Mouse (Mus musculus): ENCODE measurements around the gene Dgkg.

Dgkg gene

DNA sequence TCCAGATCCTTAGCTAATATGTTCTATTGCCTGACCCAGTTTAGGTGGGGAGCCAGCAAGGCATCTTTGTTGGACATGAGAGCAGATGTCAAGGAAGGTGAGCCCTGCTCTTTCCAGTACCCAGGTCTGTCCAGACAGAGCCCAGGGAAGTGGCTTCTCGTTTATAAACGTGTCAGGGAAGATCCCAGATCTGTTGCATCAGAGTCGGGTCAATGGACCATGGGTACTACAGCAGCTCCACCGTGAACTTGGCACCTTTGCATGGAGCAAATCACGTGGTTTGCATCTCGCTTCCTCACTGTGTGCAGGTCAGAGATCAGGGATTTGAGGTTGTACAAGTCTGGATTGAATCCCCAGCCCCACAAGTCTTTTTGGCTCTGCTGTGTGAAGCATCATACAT lies 58.3 kb downstream of the Dgkg start:
- no peak for DNase-seq (ENCODE audit: low read depth, low spot score)

DNA sequence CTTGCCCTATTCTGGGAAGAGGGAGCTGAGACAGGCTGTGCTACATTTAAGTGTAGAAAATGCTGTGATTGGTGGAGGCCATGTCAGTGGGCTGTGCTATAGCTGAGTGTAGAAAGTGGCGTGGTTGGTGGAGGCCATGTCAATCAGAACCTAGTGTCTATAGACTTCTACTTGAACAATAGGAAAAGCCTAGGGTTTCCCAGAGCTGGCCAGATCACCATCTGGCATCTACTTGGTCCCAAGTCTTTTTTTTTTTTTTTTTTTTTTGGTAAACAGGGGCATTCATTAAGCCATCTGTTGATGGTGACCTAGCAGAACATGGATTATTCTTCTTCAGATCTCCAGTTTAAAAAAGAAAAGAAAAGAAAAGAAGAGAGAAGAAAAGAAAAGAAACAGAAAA lies 60.6 kb downstream of the Dgkg start:
- no peak for DNase-seq (ENCODE audit: low read depth, low spot score)

DNA sequence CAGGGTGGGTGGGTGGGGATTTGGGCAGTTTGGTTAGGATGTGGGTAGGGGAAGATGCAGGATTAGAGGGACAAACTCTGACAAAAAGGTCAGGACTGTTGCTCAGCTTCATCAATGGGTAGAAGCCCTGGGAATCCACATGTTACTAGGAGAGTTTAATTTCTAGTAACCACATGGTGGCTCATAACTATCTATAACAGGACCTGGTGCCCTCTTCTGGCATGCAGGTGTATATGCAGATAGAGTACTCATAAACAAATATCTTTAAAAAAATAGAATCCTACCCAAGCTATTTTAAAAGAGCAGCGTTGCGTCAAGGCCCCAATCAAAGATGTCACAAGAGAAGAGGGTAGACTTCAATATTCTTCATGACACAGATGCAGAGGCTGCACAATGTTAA lies 63.1 kb downstream of the Dgkg start:
- DNase-seq (ENCODE audit: low read depth, low spot score) = no peak

DNA sequence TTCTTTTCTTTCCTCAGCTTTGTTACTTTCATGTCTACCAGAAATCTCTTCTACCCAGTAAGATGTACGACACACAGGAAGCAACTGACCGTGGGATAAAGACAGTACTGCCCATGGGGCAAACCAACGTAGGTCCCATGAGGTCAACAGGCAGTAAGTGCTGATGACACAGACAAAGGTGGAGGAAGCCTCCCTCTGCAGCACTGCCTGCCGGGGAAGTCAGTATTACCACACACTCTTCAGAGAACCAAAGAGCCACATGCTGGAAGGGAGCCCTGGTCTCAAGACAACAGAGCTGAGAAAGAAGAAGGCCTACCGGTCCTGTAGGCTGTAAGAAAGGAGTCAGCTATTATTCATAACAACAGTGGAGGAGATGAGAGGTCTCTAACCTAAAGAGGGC lies 67.4 kb downstream of the Dgkg start:
- no peak for DNase-seq (ENCODE audit: low read depth, low spot score)

DNA sequence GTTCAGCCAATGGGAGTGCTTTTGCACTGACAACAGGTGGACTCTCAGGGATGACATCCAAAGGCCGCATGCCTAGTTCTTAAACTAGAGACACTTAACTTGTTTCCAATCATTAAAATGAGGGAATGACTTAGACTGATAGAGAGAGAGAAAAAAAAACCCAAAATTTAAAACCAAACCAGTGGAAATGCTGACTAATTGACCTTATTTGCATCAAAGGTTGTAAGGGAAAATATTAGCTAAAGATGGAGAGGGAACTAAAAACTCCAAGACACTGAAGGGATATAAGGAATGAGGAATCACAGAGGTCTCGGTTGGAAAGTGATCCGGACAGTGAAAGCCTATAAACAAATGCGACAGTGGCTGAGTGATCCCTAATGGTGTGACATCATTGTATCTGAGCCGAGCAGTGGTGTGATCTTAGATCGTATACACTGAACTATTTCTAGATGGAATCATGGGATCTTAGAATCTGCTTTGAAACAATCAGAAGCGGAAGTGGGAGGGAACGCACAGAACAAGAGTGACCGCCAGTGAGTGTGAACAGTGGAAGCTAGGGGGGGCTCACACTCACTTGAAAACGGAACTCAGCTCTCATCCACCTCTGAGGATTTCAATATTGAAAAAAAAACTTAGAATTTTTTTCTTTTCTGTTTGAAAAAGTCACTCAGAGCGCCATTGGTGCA lies 70.7 kb downstream of the Dgkg start:
- DNase-seq (ENCODE audit: low read depth, low spot score) = no peak

DNA sequence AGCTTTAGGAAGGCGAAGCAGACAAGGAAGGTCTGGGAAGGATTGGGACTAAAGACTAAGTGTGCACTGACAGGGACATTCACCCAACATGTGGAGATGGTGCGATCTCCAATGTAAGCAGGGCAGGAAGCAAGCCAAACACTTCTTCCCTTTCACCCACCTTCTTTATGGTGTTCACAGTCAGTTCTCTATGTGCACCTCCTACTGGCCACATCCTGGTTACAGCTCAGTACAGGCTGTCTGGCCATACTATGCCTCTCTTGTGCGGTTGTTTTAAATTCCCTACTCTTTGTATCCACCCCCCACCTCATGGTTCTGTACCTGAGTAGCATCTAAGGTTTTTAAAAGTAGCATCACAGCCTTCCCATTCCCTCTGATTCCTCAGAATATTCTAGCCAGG lies 71.5 kb downstream of the Dgkg start:
- DNase-seq (ENCODE audit: low read depth, low spot score) = no peak

DNA sequence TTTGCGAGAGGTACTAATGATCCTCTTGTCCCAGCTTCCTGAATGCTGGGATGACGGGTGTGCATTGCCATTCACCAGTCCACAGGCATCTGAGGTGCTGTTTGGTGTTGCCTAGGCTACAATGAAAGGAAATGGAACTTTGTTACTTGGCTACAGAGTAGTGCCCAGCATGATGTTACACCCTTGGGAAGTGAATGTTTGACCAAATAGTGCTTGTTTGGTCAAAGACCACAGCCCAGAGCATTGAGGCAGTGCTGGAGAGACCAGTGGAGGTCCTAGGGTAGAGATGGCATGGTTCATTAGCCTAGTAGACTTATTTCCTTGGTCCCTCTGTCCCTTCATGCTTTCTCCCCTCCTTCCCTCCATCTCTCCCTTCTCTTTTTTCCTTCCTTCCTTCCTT lies 73.6 kb downstream of the Dgkg start:
- DNase-seq (ENCODE audit: low read depth, low spot score) = no peak

DNA sequence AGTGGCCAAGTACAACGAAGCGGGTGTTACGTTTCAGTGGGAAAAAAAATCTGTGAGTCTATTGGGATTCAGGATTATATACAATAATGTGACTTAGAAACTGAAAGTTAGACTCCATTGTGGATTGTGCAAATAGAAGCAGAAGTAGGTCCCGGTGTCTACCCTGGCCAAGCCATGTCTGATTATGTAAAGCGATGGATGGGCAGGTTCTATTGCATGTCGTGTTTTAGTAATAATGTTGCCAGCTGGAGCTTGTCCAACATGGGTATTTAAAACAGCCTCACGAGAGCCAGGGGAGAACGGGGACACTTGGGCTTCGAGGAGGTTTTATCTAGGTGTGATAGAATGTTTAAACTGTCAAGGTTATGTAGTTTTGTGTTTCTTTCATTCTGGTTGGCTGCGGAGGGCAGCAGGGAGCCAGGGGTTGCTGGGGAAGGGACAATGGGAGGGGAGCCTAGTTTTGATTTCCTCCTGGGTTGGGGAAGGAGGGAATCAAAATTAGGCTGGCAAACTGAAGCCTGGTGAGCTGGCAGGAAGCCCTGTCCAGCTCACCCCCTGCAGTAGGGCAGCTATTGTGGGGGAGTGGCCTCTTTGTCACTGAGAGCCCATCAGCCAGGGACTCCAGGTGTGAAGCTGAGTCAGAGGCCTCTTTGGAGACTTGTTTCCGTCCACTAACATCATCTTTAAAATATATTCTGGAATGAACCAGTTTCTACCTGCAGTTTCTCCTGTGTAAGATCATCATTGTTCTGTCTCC lies 74.7 kb downstream of the Dgkg start:
- no peak for DNase-seq (ENCODE audit: low read depth, low spot score)

DNA sequence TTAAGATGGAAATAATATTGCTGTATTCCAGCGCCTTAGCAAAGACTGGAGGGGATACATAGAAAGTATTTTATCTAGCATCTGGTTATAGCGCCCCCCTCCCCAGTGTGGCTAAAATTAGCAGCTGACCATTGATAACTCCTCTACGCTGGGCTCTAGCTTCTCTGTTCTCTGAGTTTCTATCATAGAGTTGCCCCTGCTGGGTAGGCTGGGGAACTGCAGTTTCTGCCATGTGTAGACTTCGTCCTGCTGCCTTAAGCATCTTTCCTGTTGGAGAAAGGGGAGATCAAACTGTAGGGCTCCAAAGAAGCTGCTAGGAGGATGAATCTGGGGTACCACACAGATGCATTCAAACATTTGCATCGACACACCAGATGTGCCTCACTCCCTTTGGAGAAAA lies 76.9 kb downstream of the Dgkg start:
- no peak for DNase-seq (ENCODE audit: low read depth, low spot score)

DNA sequence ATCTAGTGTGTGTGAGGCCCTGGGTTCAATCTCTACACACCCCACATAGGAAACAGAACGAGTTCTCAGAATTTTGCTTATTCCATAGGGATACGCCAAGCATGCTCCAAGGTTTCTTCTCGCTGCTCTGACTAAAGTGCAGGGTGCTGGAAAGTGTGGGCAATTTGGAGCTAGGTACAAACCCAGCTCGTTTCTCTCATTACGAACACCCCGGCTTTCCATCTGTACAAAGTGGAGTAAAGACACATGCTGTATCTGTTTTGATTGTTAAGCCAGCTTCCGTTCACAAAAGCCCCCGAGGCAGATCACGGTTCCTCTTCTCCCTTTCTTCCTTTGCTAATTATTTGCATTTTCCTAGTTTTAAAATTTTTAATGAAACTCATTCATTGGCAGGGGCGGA lies 78.1 kb downstream of the Dgkg start:
- DNase-seq (ENCODE audit: low read depth, low spot score) = no peak

DNA sequence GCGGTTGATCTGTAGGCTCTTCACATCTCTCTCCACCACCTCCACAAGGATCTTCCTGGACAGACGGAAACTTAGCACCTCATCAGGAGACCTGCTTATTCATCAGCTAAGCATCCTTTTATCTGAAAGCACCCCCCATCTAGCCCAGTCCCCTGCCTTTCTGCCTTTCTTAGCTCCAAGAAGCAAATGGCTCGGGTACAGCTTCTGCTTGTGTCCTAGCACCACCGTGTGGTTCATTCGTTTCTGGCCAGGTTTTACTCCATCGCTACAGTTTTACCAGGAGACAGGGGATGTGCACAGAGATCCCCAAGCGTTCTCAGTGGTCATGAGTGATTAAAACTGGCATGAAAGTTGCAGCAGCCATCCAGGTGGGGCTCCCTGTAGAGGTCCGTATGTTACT lies 79.4 kb downstream of the Dgkg start:
- no peak for DNase-seq (ENCODE audit: low read depth, low spot score)

DNA sequence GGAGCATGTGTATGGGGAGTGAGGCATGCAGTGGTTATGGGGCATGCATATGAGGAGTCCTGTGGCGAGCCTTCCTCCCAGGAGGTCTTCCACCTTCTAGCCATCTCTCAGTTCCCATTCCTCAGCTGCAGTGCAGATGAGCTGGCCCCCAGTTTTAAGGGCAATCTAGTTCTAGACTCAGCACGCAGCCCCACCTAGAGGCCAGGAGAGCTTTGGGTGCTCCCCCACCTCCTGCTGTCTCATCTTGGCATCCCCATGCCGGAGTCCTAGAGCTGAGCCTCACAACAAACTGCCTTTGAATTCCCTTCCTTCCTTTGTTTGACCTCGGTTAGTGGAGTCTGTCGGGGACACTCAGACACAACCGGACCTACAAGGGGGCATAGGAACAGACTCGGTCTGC lies 82.9 kb downstream of the Dgkg start:
- DNase-seq (ENCODE audit: low read depth, low spot score) = no peak

DNA sequence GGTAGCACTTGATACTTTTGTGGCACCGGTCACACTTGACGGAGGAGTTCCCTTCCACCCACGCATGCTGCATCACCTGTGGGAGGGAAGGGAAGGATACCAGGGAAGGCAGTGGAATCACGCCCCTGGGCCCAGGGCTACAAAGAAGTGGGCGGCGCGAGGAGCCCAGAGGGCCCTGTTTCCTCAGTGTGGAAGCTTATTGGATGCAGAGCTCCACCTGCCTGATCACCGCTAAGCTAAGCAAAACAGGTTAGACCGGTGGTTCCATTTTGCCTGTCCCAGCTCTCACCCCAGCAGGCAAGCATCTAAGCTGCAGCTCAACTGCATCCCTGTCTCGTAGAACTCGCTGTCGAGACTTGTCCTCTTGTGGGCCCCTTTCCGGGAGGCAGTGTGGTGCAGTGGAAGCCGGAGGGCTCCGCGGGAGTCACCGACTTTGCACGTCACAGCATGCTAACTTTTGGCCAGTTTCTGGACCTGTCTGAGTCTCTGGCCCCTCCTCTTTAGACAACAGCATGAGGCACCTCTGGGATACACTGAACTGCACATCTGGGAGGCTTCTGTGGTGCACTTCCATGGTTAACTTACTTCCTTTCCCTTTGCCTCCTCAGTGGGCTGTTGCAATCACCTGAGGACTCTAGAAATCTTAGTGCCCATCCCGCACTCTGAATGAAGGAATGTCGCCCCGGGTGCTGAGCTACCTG lies 84.2 kb downstream of the Dgkg start:
- DNase-seq (ENCODE audit: low read depth, low spot score) = no peak

DNA sequence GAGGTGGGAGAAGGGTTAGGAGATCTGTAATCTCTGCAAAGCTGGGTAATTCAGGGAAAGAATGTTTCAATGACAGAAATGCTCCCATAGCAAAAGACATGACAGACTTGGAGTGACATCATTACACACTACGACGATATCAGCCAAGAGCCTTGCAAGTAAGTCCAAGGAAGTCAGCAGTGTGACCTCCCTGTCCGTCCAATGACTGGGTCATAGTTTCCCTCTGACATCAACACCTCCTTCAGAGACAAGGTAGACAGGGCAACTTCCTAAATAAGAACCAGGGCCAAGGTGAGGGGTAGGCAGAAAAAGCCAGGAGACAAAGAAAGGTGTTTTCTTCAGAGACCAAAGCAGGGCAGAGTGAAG lies 92.1 kb downstream of the Dgkg start:
- no peak for DNase-seq (ENCODE audit: low read depth, low spot score)

DNA sequence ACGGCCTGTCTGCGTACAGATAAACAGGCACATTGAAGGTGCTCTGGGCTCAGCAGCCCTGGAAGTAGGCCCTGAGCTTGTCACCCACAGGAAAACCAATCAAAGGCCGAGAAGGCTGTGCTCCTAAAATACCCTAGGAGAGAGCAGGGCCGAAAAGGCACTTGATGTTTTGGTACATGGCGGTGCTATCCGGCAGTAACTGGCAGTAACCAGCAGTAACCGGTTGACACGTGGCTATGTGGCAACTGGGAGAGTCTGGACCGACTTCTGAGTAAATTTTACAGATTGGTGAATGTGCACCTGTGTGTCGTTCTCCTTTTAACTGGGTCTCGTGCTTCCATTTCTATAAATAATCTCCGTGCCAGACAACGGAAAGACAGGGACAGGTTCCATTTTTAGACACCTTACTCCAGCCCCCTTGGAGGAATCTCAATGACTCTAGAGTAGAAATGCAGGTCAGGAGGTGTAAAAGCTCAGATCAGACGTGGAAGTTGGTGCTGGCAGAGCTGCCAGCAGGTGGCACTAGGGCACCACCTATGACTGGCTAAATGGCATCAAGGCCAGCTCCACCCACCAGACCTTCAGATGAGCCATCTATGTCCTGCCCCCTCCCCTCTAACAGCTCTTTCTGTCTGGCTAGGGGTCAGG lies 92.6 kb downstream of the Dgkg start:
- peak; percentile 60 for DNase-seq (ENCODE audit: low read depth, low spot score)

DNA sequence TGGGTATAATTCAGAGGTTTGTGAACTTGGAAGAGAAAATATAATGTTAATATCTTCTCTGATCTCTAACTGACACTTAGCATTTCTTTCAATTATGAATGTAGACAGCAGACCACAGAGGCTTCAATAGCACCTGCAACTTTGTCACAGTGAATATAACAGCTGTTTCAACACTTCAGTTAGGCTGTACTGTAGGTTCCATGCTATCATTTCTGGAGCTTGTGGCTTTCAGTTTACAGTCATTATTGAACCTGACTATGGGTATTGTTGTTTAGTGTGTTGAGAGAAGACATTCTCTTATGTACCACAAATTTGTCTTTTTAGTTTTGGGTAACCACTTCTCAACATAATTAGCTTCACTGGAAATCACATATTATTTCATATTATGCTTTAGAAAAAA lies 93.4 kb downstream of the Dgkg start:
- DNase-seq (ENCODE audit: low read depth, low spot score) = no peak

DNA sequence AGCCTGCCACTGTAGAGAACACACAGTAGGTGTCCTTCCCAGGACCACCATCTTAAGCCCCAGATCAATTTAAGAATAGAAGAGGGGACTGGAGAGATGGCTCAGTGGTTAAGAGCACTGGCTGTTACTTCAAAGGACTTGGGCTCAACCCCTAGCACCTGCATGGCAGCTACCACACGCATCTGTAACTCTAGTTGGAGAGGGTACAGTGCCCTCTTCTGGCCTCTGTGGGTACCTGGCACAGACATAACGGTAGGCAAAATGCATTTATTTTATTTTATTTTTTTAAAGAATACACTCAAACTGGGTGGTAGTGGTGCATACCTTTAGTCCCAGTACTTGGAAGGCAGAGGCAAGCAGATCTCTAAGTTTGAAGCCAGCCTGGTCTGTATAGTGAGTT lies 102.0 kb downstream of the Dgkg start:
- DNase-seq (ENCODE audit: low read depth, low spot score) = no peak

DNA sequence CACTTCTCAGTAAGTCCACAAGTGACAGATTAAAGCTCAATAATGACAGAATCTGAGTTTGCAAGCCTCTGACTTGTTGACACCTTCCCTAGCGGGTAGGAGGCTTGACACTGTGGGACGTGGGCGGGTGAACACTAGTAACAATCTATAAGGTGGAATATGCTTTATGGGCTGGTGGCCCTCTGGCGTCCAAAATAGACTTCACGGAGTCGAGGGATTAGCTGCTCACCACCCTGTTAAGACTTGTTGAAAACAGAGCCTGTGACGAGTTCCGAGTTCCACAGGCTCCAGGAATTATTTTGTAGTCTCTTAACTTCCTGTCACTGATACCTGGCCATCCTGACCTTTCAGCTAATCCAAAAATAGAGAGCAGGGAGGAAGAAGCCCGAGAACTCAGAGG lies 104.7 kb downstream of the Dgkg start:
- DNase-seq (ENCODE audit: low read depth, low spot score) = no peak

DNA sequence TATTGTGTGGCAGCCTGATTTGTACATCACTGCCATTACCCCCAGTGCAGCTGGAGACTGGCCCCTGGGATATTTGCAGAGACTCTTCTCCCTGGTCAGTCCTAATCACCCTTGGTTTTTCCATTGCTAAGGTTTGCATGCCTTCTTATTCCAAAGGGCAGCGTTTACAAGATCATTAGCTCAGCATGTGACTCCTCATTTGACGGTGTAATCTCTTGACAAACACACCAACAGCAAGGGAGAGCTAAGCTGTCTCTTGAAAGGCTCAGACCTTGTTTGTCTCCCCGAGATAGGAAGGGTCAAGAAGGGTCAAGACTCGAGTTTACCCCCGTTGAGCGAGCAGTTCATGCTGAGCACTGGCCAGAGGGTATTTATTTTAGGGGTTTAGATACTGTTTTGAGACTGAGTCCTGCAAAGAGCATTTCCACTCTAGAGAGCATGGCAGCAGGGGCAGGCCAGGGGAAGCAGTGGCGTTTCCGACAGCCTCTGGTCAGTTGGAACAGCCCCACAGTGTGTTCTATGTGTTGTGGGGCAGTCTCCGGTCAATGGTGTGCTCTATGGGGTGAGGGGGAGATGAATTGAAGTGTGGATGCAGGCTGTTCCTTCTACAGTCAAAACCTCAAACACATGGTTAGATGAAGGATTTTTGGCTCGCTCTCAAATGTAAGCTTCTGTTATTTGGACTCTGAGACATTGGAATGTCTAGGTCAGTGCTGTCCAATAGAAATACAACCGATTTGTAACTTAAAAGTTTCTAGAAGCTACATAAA lies 105.6 kb downstream of the Dgkg start:
- no peak for DNase-seq (ENCODE audit: low read depth, low spot score)

DNA sequence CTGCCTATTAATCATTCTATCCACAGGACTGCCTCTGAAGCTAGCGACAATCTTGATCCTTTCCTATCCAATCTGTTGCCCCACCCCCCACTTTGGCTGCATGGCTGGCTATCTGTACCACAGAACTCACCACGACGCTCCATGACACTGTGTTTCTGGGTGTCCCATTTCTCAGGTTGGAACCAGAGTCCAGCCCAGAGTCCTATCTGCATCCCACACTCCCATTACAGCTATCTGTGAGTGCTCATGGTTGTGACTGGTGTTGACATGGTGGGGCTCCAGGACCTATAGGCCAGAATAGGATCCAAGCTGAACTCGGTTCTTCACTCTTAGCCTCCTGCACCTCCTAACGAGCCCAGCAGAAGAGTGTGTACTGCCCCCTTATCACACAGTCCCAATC lies 107.7 kb downstream of the Dgkg start:
- DNase-seq (ENCODE audit: low read depth, low spot score) = no peak

DNA sequence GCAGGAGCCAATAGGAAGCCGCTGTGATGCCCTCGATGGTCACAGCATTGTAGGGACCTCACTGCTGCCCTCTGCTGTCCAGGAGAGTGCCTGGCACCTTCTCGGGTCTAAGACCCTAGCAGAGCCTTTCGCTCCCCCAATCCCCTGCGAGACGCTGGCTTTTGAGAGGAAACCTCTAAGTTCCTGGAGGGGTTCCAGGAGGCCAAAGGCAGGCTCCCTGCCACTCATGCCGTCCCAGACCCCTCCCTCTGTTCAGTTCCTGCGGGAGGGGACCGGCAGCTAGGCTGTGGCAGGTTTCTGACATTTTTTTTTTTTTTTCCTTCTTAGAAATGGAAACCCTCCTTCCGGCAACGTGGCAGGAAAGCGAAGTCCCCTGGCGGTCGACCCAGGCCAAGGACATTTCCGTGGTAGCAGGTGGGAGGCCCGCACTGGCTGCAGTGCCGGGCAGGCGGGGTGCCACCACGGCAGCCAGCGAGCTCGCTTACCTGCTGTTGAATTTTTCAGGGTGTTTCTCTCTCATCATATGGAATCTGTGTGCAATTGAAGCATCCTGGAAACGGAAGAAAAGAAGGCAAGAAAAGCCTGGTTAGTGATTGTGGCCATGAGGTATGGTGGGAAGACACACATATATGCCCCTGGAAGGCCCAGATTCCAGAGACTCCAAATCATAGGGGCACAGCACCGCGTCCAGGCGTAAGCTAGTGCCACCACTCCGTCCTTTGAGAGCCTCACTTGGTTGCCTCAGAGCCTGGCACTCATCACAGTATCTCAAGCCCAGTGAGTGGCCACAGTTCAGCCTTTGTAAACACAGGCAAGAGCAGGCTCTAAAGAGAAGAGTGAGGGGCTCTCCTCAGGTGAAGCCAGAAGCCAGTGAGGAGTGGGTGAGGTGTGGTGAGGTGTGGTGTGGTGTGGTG lies 108.6 kb downstream of the Dgkg start:
- peak; percentile 70 for DNase-seq (ENCODE audit: low read depth, low spot score)

Data from retina, postnatal 7 days (tissue).